Mouse (Mus musculus) heart, adult 2 months (tissue): ENCODE results near the gene Bet1.

Source experiments
- CTCF ChIP-seq: fragments of 200-600 bp; IDR thresholded peaks from 2 replicates; pipeline ENCODE4 v1.8.1; 2022; ENCODE audit warnings: antibody characterized with exemption, mild to moderate bottlenecking, moderate library complexity
- EP300 ChIP-seq: fragments of 200-500 bp; IDR thresholded peaks from 2 replicates; pipeline ENCODE4 v1.6.1; 2011; ENCODE audit warnings: low read depth, low read length, control low read depth; ENCODE audit not compliant: insufficient read depth

- TF ChIP-seq EP300, result no peak
- no peak for TF ChIP-seq CTCF
Observed at GRCm38 (mm10) chr6:4069714-4070113, 17.1 kb downstream of the Bet1 start.
